Mouse (Mus musculus) MEL (cell line): Measurements from ENCODE around the gene Actr10. TPM values are rescaled to one million over a fixed set of nuclear protein-coding genes. Genes with fewer than 3 reads are reported as not detected.

ENCODE experiments used
- DNase-seq: peaks from one replicate; pipeline ENCODE4 v3.0.0; 2011; ENCODE audit warnings: low read depth, low spot score
- H3K27ac ChIP-seq: 2 replicates; pipeline ENCODE4 v1.5.1; 2012; ENCODE audit warnings: low read depth, mild to moderate bottlenecking, control low read depth, low read length, moderate library complexity; ENCODE audit not compliant: control insufficient read depth
- H3K27me3 ChIP-seq, 2 experiments: fragments of 150-350 bp in 1 of 2; sonication (generic) in 1 of 2; 2 replicates each; pipeline ENCODE4 v1.6.1; 2012; ENCODE audit warnings: low read length in 2 of 2, mild to moderate bottlenecking in 2 of 2, improper control_type of control experiment in 1 of 2, moderate library complexity in 1 of 2; ENCODE audit not compliant: insufficient read depth in 2 of 2, control insufficient read depth in 1 of 2
- H3K36me3 ChIP-seq, 2 experiments: 2 replicates each; pipeline ENCODE4 v1.6.1; 2012 to 2014; ENCODE audit warnings: low read length in 2 of 2, improper control_type of control experiment in 1 of 2, inconsistent platforms in 1 of 2, mild to moderate bottlenecking in 1 of 2; ENCODE audit not compliant: insufficient read depth in 2 of 2, control insufficient read depth in 1 of 2
- H3K4me1 ChIP-seq, 2 experiments: fragments of 150-350 bp in 1 of 2; sonication (generic) in 1 of 2; 2 replicates each; pipeline ENCODE4 v1.6.1; 2012; ENCODE audit warnings: low read length in 2 of 2, improper control_type of control experiment in 1 of 2, mild to moderate bottlenecking in 1 of 2; ENCODE audit not compliant: insufficient read depth in 2 of 2, control insufficient read depth in 1 of 2
- H3K4me3 ChIP-seq, 2 experiments: fragments of 150-350 bp in 1 of 2; sonication (generic) in 1 of 2; 2 replicates each; pipeline ENCODE4 v1.5.1; 2012; ENCODE audit warnings: low read depth in 2 of 2, low read length in 2 of 2, mild to moderate bottlenecking in 2 of 2, moderate library complexity in 2 of 2, control low read depth in 1 of 2, improper control_type of control experiment in 1 of 2; ENCODE audit not compliant: control insufficient read depth in 1 of 2, insufficient read depth in 1 of 2
- H3K79me2 ChIP-seq: 2 replicates; pipeline ENCODE4 v1.6.1; 2012; ENCODE audit warnings: mild to moderate bottlenecking, low read length, moderate library complexity; ENCODE audit not compliant: control insufficient read depth, poor library complexity, insufficient read depth
- H3K9ac ChIP-seq: 2 replicates; pipeline ENCODE4 v1.6.1; 2012; ENCODE audit warnings: low read depth, mild to moderate bottlenecking, control low read depth, low read length, moderate library complexity; ENCODE audit not compliant: control insufficient read depth, poor library complexity, severe bottlenecking
- H3K9me3 ChIP-seq: fragments of 150-350 bp; sonication (generic); replicated peaks from 2 replicates; pipeline ENCODE4 v1.6.1; 2012; ENCODE audit warnings: mild to moderate bottlenecking, low read length, improper control_type of control experiment, moderate library complexity; ENCODE audit not compliant: insufficient read depth
- BHLHE40 ChIP-seq: IDR thresholded peaks from 2 replicates; pipeline ENCODE4 v1.6.1; 2012; ENCODE audit warnings: low read depth, mild to moderate bottlenecking, inconsistent platforms, low read length, improper control_type of control experiment, borderline replicate concordance
- CTCF ChIP-seq, 3 experiments: IDR thresholded peaks in 2 of 3; conservative IDR thresholded peaks in 1 of 3; 2 replicates each; pipeline ENCODE4 v1.5.1; 2011 to 2012; ENCODE audit warnings: low read length in 3 of 3, low read depth in 2 of 3, mild to moderate bottlenecking in 2 of 3, improper control_type of control experiment in 1 of 3, inconsistent platforms in 1 of 3, mixed read lengths in 1 of 3, moderate library complexity in 1 of 3; ENCODE audit not compliant: control insufficient read depth in 1 of 3, insufficient read depth in 1 of 3, poor library complexity in 1 of 3, severe bottlenecking in 1 of 3
- E2F4 ChIP-seq: IDR thresholded peaks from 2 replicates; pipeline ENCODE4 v1.6.1; 2011; ENCODE audit warnings: low read depth, low read length, improper control_type of control experiment, borderline replicate concordance
- ELF1 ChIP-seq: IDR thresholded peaks from 2 replicates; pipeline ENCODE4 v1.6.1; 2014; ENCODE audit warnings: low read depth, mild to moderate bottlenecking, inconsistent platforms, low read length, improper control_type of control experiment, moderate library complexity
- EP300 ChIP-seq, 2 experiments: IDR thresholded peaks; 2 replicates each; pipeline ENCODE4 v1.6.1; 2011; ENCODE audit warnings: improper control_type of control experiment in 2 of 2, low read length in 2 of 2, low read depth in 1 of 2, mild to moderate bottlenecking in 1 of 2
- HCFC1 ChIP-seq: IDR thresholded peaks from 2 replicates; pipeline ENCODE4 v1.6.1; 2012; ENCODE audit warnings: low read depth, mild to moderate bottlenecking, inconsistent platforms, low read length, improper control_type of control experiment, moderate library complexity
- JUND ChIP-seq: IDR thresholded peaks from 2 replicates; pipeline ENCODE4 v1.6.1; 2011; ENCODE audit warnings: low read depth, mild to moderate bottlenecking, improper control_type of control experiment, low read length
- KAT2A ChIP-seq: conservative IDR thresholded peaks from 2 replicates; pipeline ENCODE4 v1.6.1; 2012; ENCODE audit warnings: low read depth, low read length, improper control_type of control experiment, inconsistent platforms
- MAFK ChIP-seq: IDR thresholded peaks from 2 replicates; pipeline ENCODE4 v1.6.1; 2011; ENCODE audit warnings: low read depth, mild to moderate bottlenecking, low read length, improper control_type of control experiment, borderline replicate concordance
- MEF2A ChIP-seq: IDR thresholded peaks from 2 replicates; pipeline ENCODE4 v1.6.1; 2014; ENCODE audit warnings: low read depth, mild to moderate bottlenecking, inconsistent platforms, low read length, improper control_type of control experiment; ENCODE audit not compliant: poor library complexity, insufficient replicate concordance, severe bottlenecking; ENCODE audit errors: extremely low read depth
- MXI1 ChIP-seq: IDR thresholded peaks from 2 replicates; pipeline ENCODE4 v1.6.1; 2011; ENCODE audit warnings: mild to moderate bottlenecking, low read depth, low read length, improper control_type of control experiment
- MYC ChIP-seq: IDR thresholded peaks from 2 replicates; pipeline ENCODE4 v1.6.1; 2011; ENCODE audit warnings: low read depth, mild to moderate bottlenecking, low read length, improper control_type of control experiment, moderate library complexity
- NELFE ChIP-seq: IDR thresholded peaks from 2 replicates; pipeline ENCODE4 v1.6.1; 2011; ENCODE audit warnings: low read depth, low read length, improper control_type of control experiment
- NRF1 ChIP-seq: IDR thresholded peaks from 2 replicates; pipeline ENCODE4 v1.6.1; 2014; ENCODE audit warnings: low read depth, mild to moderate bottlenecking, inconsistent platforms, low read length, improper control_type of control experiment, moderate library complexity; ENCODE audit not compliant: poor library complexity, insufficient read depth, severe bottlenecking
- POLR2A ChIP-seq, 2 experiments: IDR thresholded peaks; 2 replicates each; pipeline ENCODE4 v1.6.1; 2011 to 2012; ENCODE audit warnings: low read length in 2 of 2, mild to moderate bottlenecking in 2 of 2, control low read depth in 1 of 2, improper control_type of control experiment in 1 of 2, low read depth in 1 of 2, moderate library complexity in 1 of 2; ENCODE audit not compliant: control insufficient read depth in 1 of 2, insufficient read depth in 1 of 2, poor library complexity in 1 of 2
- POLR2AphosphoS2 ChIP-seq: IDR thresholded peaks from 2 replicates; pipeline ENCODE4 v1.6.1; 2011; ENCODE audit warnings: low read length, improper control_type of control experiment
- POLR2AphosphoS5 ChIP-seq: IDR thresholded peaks from 2 replicates; pipeline ENCODE4 v1.6.1; 2012; ENCODE audit warnings: low read depth, borderline replicate concordance, mild to moderate bottlenecking, inconsistent platforms, low read length, moderate library complexity, mixed read lengths
- RAD21 ChIP-seq: IDR thresholded peaks from 2 replicates; pipeline ENCODE4 v1.6.1; 2011; ENCODE audit warnings: mild to moderate bottlenecking, low read depth, low read length, improper control_type of control experiment
- RCOR1 ChIP-seq: IDR thresholded peaks from 2 replicates; pipeline ENCODE4 v1.6.1; 2012; ENCODE audit warnings: low read depth, mild to moderate bottlenecking, inconsistent platforms, low read length, improper control_type of control experiment
- SMC3 ChIP-seq: IDR thresholded peaks from 2 replicates; pipeline ENCODE4 v1.6.1; 2011; ENCODE audit warnings: low read depth, low read length, improper control_type of control experiment
- TAL1 ChIP-seq: IDR thresholded peaks from 2 replicates; pipeline ENCODE4 v1.6.1; 2012; ENCODE audit warnings: mild to moderate bottlenecking, inconsistent platforms, low read length, moderate library complexity, mixed read lengths
- TBP ChIP-seq: IDR thresholded peaks from 2 replicates; pipeline ENCODE4 v1.8.0; 2011; ENCODE audit warnings: low read depth, low read length, improper control_type of control experiment
- UBTF ChIP-seq: IDR thresholded peaks from 2 replicates; pipeline ENCODE4 v1.6.1; 2012; ENCODE audit warnings: low read depth, mild to moderate bottlenecking, inconsistent platforms, low read length, improper control_type of control experiment, moderate library complexity, borderline replicate concordance; ENCODE audit not compliant: insufficient read depth
- USF2 ChIP-seq, 2 experiments: IDR thresholded peaks; 2 replicates each; pipeline ENCODE4 v1.6.1; 2011 to 2012; ENCODE audit warnings: improper control_type of control experiment in 2 of 2, low read length in 2 of 2, borderline replicate concordance in 1 of 2, inconsistent platforms in 1 of 2, low read depth in 1 of 2, mild to moderate bottlenecking in 1 of 2; ENCODE audit not compliant: insufficient read depth in 1 of 2
- ZC3H11A ChIP-seq: IDR thresholded peaks from 2 replicates; pipeline ENCODE4 v1.6.1; 2012; ENCODE audit warnings: low read depth, mild to moderate bottlenecking, inconsistent platforms, low read length, improper control_type of control experiment
- ZMIZ1 ChIP-seq: IDR thresholded peaks from 2 replicates; pipeline ENCODE4 v1.6.1; 2012; ENCODE audit warnings: low read depth, mild to moderate bottlenecking, inconsistent platforms, low read length, improper control_type of control experiment, moderate library complexity
- ZNF384 ChIP-seq: IDR thresholded peaks from 2 replicates; pipeline ENCODE4 v1.6.1; 2012; ENCODE audit warnings: low read depth, mild to moderate bottlenecking, inconsistent platforms, low read length, improper control_type of control experiment
- polyA plus RNA-seq, 2 experiments: library from polyadenylated mRNA; stranded (reverse) in 1 of 2; unstranded in 1 of 2; fragments of >175 nt in 1 of 2; fragments of >200 nt in 1 of 2; gene quantifications; 2 replicates each; pipeline versions ENCODE4 v1.2.1 to v1.2.4; 2012; ENCODE audit warnings: low replicate concordance in 2 of 2, low read depth in 1 of 2; ENCODE audit not compliant: insufficient read length in 2 of 2, insufficient read depth in 1 of 2, missing spikeins in 1 of 2
- total RNA-seq: library from RNA; depleted of rRNA; stranded (reverse); fragments of 300-350 nt; gene quantifications from 2 replicates; pipeline ENCODE4 v1.2.3, GENCODE M21; 2012

Actr10 gene
- total and polyA plus RNA-seq, 3 experiments, result 78.7 to 109 TPM; not detected in 1

DNA sequence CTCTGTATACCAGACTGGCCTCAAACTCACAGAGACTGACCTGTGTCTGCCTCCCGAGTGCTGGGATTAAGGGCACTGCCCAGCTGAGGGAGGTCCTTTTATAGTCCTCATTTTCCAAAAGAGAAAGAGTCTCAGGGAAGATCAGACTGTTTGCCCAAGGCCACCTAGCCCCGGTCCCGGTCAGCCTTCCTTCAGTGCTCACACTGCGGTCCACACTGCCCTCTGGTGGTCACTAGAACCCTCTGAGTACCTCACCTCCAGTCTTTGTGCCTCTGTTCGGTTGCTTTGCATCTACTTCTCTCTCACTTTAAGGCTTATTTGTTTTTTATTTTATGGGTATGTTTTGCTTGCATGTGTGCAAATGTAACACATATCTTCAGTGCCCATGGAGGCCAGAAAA is 26.6 kb upstream of the Actr10 start (continued):
- TF ChIP-seq MYC (no peak), MAFK (no peak), POLR2AphosphoS2 (no peak), POLR2AphosphoS5 (no peak), POLR2A (IDR thresholded peaks at IDR 0.05; ENCODE audit: control insufficient read depth in 1 of 2, insufficient read depth in 1 of 2, low read depth in 1 of 2, low read length in 2 of 2, poor library complexity in 1 of 2) (no peak), RAD21 (peak; percentile 89), KAT2A (no peak), MXI1 (peak; percentile 20; the same call in 1 of the 2 replicates), EP300 (IDR thresholded peaks at IDR 0.05; ENCODE audit: low read depth in 1 of 2, low read length in 2 of 2) (no peak), TAL1 (no peak), HCFC1 (no peak), ZC3H11A (peak; percentile 76), ELF1 (no peak), RCOR1 (no peak), NRF1 (no peak), E2F4 (no peak), USF2 (IDR thresholded peaks at IDR 0.05; ENCODE audit: borderline replicate concordance in 1 of 2, insufficient read depth in 1 of 2, low read depth in 1 of 2, low read length in 2 of 2) (no peak), ZNF384 (no peak), NELFE (no peak), BHLHE40 (no peak), SMC3 (peak; percentile 86)

DNA sequence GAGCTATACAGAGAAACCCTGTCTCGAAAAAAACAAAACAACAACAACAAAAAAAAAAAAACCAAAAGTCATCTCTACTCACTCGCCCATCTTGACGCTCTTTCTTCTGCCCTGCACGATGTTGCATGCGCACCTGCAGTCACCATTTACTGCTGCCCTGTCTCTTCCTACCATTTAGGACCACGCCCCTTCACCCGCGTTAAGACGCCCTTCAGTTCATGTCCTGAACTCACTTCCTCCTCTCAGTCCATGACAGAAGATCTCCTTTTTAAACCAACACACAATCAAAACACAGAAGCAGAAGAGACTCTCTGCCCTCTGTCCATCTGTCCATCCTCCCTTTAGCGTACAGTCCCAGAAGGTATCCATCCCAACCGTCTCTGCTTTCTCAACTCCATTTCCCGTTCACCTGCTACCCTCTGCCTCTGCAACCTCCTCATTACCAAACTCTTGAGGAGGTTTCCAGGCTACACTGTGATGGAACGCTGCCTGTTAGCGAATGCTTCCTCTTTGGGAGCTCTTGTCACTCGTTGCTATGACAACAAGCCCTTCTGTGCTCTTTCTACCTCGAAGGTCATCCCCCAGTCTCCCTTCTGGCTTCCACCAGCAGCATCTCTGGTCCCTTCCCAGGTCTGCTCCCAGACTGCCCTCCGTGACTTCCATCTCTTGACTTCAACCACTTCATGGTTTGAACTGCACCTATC is 25.8 kb upstream of the Actr10 start:
- Histone ChIP-seq H3K27ac (no peak overlapping the region), H3K9me3 (no peaks in the 10 kb centered on the region), H3K4me1 (peaks cover 0 to 13% of the 10 kb centered on the region in 2 experiments; a peak in 2 of 4 replicates), H3K4me3 (no peak overlapping the region), H3K79me2 (no peaks in the 10 kb centered on the region), H3K27me3 (no peaks in the 10 kb centered on the region), H3K9ac (no peak overlapping the region), H3K36me3 (peaks cover 0 to 2% of the 10 kb centered on the region in 2 experiments; a peak in 2 of 4 replicates)
- peak; percentile 63 for DNase-seq
- TF ChIP-seq MEF2A (no peak), CTCF (IDR thresholded peaks at IDR 0.05 in 2 of 3, conservative IDR thresholded peaks at IDR 0.05 in 1 of 3; ENCODE audit: control insufficient read depth in 1 of 3, insufficient read depth in 1 of 3, low read depth in 2 of 3, low read length in 3 of 3, poor library complexity in 1 of 3, severe bottlenecking in 1 of 3) (no peak), ZMIZ1 (no peak), KAT2A (no peak), UBTF (no peak), ZC3H11A (no peak), TBP (no peak), POLR2A (IDR thresholded peaks at IDR 0.05; ENCODE audit: control insufficient read depth in 1 of 2, insufficient read depth in 1 of 2, low read depth in 1 of 2, low read length in 2 of 2, poor library complexity in 1 of 2) (no peak), JUND (no peak)
